8 mouse cellular contexts compared by ENCODE assay signal in genomic region chr12:76506522-76506921, GRCm38 (mm10). TPM values are rescaled to one million over a fixed set of nuclear protein-coding genes. Genes with fewer than 3 reads are reported as not detected.
DNase-seq lines count a peak whose midpoint lies in the region; ATAC-seq and TF ChIP-seq lines count a peak whose summit lies in the region.

No protein-coding gene starts in this region.

- no peak overlapping the region for H3K4me3 ChIP-seq in intestine, postnatal 0 days (ENCODE audit: low read depth, low read length)

- TF ChIP-seq POLR2A in brain, embryonic 14.5 days (IDR thresholded peaks at IDR 0.05; ENCODE audit: borderline replicate concordance, extremely low read depth, insufficient read depth, insufficient read length, poor library complexity, severe bottlenecking), result no peak

- H3K4me2 ChIP-seq in intestine, postnatal 0 days (replicated peaks; ENCODE audit: low read depth), result no peak overlapping the region

- no peak overlapping the region for H3K9ac ChIP-seq in intestine, postnatal 0 days (ENCODE audit: low read depth, low read length)

- no peaks in the 10 kb centered on the region for H3K27me3 ChIP-seq in intestine, postnatal 0 days (replicated peaks; ENCODE audit: control insufficient read depth, insufficient read depth, low read length)

- TF ChIP-seq CTCF in brain, embryonic 14.5 days (IDR thresholded peaks at IDR 0.05; ENCODE audit: borderline replicate concordance, extremely low read depth, insufficient read depth, insufficient read length), result no peak
- no peak for TF ChIP-seq CTCF in intestine, postnatal 0 days (IDR thresholded peaks at IDR 0.05; ENCODE audit: low read depth)

- no peaks in the 10 kb centered on the region for H3K4me1 ChIP-seq in intestine, postnatal 0 days (replicated peaks; ENCODE audit: control insufficient read depth, insufficient read depth, low read length)

- DNase-seq in Muller cell, postnatal 12 days (ENCODE audit: inconsistent ontology term), result peak; percentile 78
- DNase-seq in brain, embryonic 14.5 days (ENCODE audit: low read depth), result peak; percentile 74
- DNase-seq in heart, adult 18-20 months, result peak; percentile 59 to 81
- peak; percentile 58 for DNase-seq in ovary, postnatal 14 days (ENCODE audit: low spot score)
- DNase-seq in kidney, adult 9 months, result no peak
- no peak for DNase-seq in layer of hippocampus, adult 11-12 months (ENCODE audit: low spot score)

- ATAC-seq in intestine, postnatal 0 days, result 0 out of 2 replicates have a peak, but pooled peaks have one; percentile 13
- no peak for ATAC-seq in megakaryocyte, adult 5-6 weeks (ENCODE audit: poor library complexity, severe bottlenecking)

- 66% methylated on average over 2 of the region's 2 CpGs for WGBS in intestine, postnatal 0 days

- no peaks in the 10 kb centered on the region for H3K36me3 ChIP-seq in intestine, postnatal 0 days (ENCODE audit: control insufficient read depth, insufficient read depth)

- no peaks in the 10 kb centered on the region for H3K9me3 ChIP-seq in intestine, postnatal 0 days (ENCODE audit: control insufficient read depth)

- no peak overlapping the region for H3K27ac ChIP-seq in intestine, postnatal 0 days (ENCODE audit: low read depth, low read length)

RNA-seq across cellular contexts. Expression of gene Plekhg3, which starts 24.2 kb away (rescaled TPM):
- polyA plus RNA-seq in brain, embryonic 14.5 days (2012; rRNA removed), result 3.1 and 5.2 TPM in 2 replicates
- total RNA-seq in heart, adult 18-20 months (2021), result 10 to 100 TPM; 10.6 to 11.4 TPM
- polyA plus RNA-seq in intestine, postnatal 0 days (2015; fragmentation: Nextera tagmentation; extraction: Ambion mirVana), result 5.7 and 7.5 TPM in 2 replicates
- 40.4 and 44.3 TPM in 2 replicates for total RNA-seq in megakaryocyte, adult 5-6 weeks (2015)
- total RNA-seq in megakaryocyte, adult 5-6 weeks (2017), result 46.6 and 50.5 TPM in 2 replicates

Comparison
In these comparisons a context has a peak if more than half of its experiments do, and no peak if none do; other contexts are left out.
1. DNase-seq: peak in Muller cell, postnatal 12 days (single experiment), brain, embryonic 14.5 days (single experiment), heart, adult 18-20 months (2 of 2) and ovary, postnatal 14 days (single experiment); none in kidney, adult 9 months (single experiment) and layer of hippocampus, adult 11-12 months (single experiment).